Mouse (Mus musculus) cerebellum, adult 2 months (tissue): ENCODE results near the gene Npas1. TPM values are rescaled to one million over a fixed set of nuclear protein-coding genes. Genes with fewer than 3 reads are reported as not detected.

ENCODE experiments used
- DNase-seq, 2 experiments: peaks; one replicate each; pipeline ENCODE4 v3.0.0; 2021
- H3K27ac ChIP-seq: fragments of 200-500 bp; 2 replicates; pipeline ENCODE4 v1.5.1; 2012; ENCODE audit warnings: low read length, control low read depth, inconsistent platforms; ENCODE audit not compliant: insufficient read depth
- H3K27me3 ChIP-seq: fragments of 200-500 bp; 2 replicates; pipeline ENCODE4 v1.6.1; 2012; ENCODE audit warnings: inconsistent platforms, mild to moderate bottlenecking, low read length, moderate library complexity; ENCODE audit not compliant: control insufficient read depth, insufficient read depth
- H3K4me1 ChIP-seq: fragments of 200-500 bp; 2 replicates; pipeline ENCODE4 v1.6.1; 2011; ENCODE audit warnings: low read length; ENCODE audit not compliant: control insufficient read depth, insufficient read depth
- H3K4me3 ChIP-seq: fragments of 200-500 bp; replicated peaks from 2 replicates; pipeline ENCODE3; 2011; ENCODE audit warnings: mild to moderate bottlenecking, low read depth, low read length, control low read depth; ENCODE audit not compliant: insufficient read depth
- CTCF ChIP-seq: fragments of 200-500 bp; IDR thresholded peaks from 2 replicates; pipeline ENCODE4 v1.5.1; 2011; ENCODE audit warnings: low read depth, mild to moderate bottlenecking, control low read depth, low read length, moderate library complexity, borderline replicate concordance; ENCODE audit not compliant: insufficient read depth
- POLR2A ChIP-seq: fragments of 200-500 bp; IDR thresholded peaks from 2 replicates; pipeline ENCODE4 v1.6.1; 2011; ENCODE audit warnings: low read length, control low read depth, borderline replicate concordance; ENCODE audit not compliant: insufficient read depth
- WGBS: fragments of 180-500 bp; shearing (Covaris S2); methylation state at CpG from one replicate; pipeline ENCODE4 v1.1.7; 2018; 5-methylcytosine and 5-hydroxymethylcytosine counted together
- polyA plus RNA-seq: library from polyadenylated mRNA; depleted of rRNA; stranded (reverse); fragments of >200 nt; gene quantifications from 2 replicates; pipeline ENCODE4 v1.2.3, GENCODE M21; 2012

Npas1 gene
- polyA plus RNA-seq, 1 experiment = 6.0 TPM

- Histone ChIP-seq H3K27me3 (no peaks in the 10 kb centered on the region), H3K4me3 (no peak overlapping the region), H3K27ac (no peak overlapping the region), H3K4me1 (no peaks in the 10 kb centered on the region)
- WGBS = 62% methylated on average over 4 of the region's 4 CpGs
- no peak for TF ChIP-seq CTCF
- TF ChIP-seq POLR2A = no peak
- DNase-seq = no peak
Measured at GRCm38 (mm10) chr7:16466565-16466964, 11.0 kb downstream of the Npas1 start.

GRCm38 (mm10) chr7:16465568-16465967 lies 12.0 kb downstream of the Npas1 start:
- Histone ChIP-seq H3K27ac (no peak overlapping the region), H3K4me1 (peaks cover 5% of the 10 kb centered on the region), H3K4me3 (no peak overlapping the region), H3K27me3 (no peaks in the 10 kb centered on the region)
- TF ChIP-seq CTCF (no peak), POLR2A (no peak)
- no peak for DNase-seq
- 89% methylated on average over 5 of the region's 5 CpGs for WGBS

- WGBS = 6% methylated on average over 8 of the region's 8 CpGs
- peak; percentile 94 for TF ChIP-seq CTCF
- no peak for TF ChIP-seq POLR2A
- Histone ChIP-seq H3K4me1 (peaks cover 9% of the 10 kb centered on the region), H3K27ac (no peak overlapping the region), H3K27me3 (no peaks in the 10 kb centered on the region), H3K4me3 (no peak overlapping the region)
- DNase-seq = peak; percentile 69 to 81
Measured at GRCm38 (mm10) chr7:16465160-16465559, 12.4 kb downstream of the Npas1 start.

- peak; percentile 89 for TF ChIP-seq CTCF
- no peak for TF ChIP-seq POLR2A
- Histone ChIP-seq H3K27me3 (no peaks in the 10 kb centered on the region), H3K4me1 (peaks cover 9% of the 10 kb centered on the region), H3K27ac (no peak overlapping the region), H3K4me3 (no peak overlapping the region)
- WGBS = 2% methylated on average over 14 of the region's 14 CpGs
- peak; percentile 69 to 83 for DNase-seq
Measured at GRCm38 (mm10) chr7:16463214-16463613, 14.3 kb downstream of the Npas1 start.

- no peak overlapping the region for H3K27ac ChIP-seq
- no peak overlapping the region for H3K4me3 ChIP-seq
- WGBS = 80% methylated on average over 6 of the region's 6 CpGs
- TF ChIP-seq CTCF (no peak), POLR2A (no peak)
- no peak for DNase-seq
- peaks cover 9% of the 10 kb centered on the region for H3K4me1 ChIP-seq
- H3K27me3 ChIP-seq = no peaks in the 10 kb centered on the region
Measured at GRCm38 (mm10) chr7:16461705-16462104, 15.8 kb downstream of the Npas1 start.

- Histone ChIP-seq H3K27me3 (no peaks in the 10 kb centered on the region), H3K4me1 (peaks cover 9% of the 10 kb centered on the region), H3K27ac (no peak overlapping the region), H3K4me3 (no peak overlapping the region)
- DNase-seq = no peak
- WGBS = 23% methylated on average over 6 of the region's 6 CpGs
- TF ChIP-seq POLR2A (no peak), CTCF (no peak)
Measured at GRCm38 (mm10) chr7:16461151-16461550, 16.4 kb downstream of the Npas1 start.

- WGBS = 23% methylated on average over 13 of the region's 13 CpGs
- Histone ChIP-seq H3K4me3 (no peak overlapping the region), H3K27me3 (no peaks in the 10 kb centered on the region), H3K27ac (no peak overlapping the region), H3K4me1 (peaks cover 9% of the 10 kb centered on the region)
- TF ChIP-seq CTCF (no peak), POLR2A (no peak)
- peak; percentile 39 to 52 for DNase-seq
Measured at GRCm38 (mm10) chr7:16460566-16460965, 17.0 kb downstream of the Npas1 start.

- TF ChIP-seq POLR2A (no peak), CTCF (no peak)
- DNase-seq = no peak
- Histone ChIP-seq H3K27me3 (no peaks in the 10 kb centered on the region), H3K4me3 (no peak overlapping the region), H3K27ac (no peak overlapping the region), H3K4me1 (peaks cover 12% of the 10 kb centered on the region)
- 80% methylated on average over 5 of the region's 5 CpGs for WGBS
Measured at GRCm38 (mm10) chr7:16456289-16456688, 21.2 kb downstream of the Npas1 start.

- Histone ChIP-seq H3K27ac (no peak overlapping the region), H3K27me3 (no peaks in the 10 kb centered on the region), H3K4me3 (no peak overlapping the region), H3K4me1 (peaks cover 3% of the 10 kb centered on the region; the same call in 1 of the 2 replicates)
- DNase-seq = no peak
- TF ChIP-seq POLR2A (no peak), CTCF (no peak)
- 84% methylated on average over 14 of the region's 14 CpGs for WGBS
Measured at GRCm38 (mm10) chr7:16455016-16455415, 22.5 kb downstream of the Npas1 start.
